Comparison of ENCODE assay signal across 10 mouse cellular contexts in genomic region chr9:116059156-116059555, GRCm38 (mm10).
DNase-seq lines count a peak whose midpoint lies in the region; ATAC-seq and TF ChIP-seq lines count a peak whose summit lies in the region.
"Had no signal": no experiment of that assay in that cellular context is flagged by ENCODE, and none has a peak within 500 bp of the region (broad histone marks: within the 10 kb centered on the region; RNA-seq: fewer than 3 reads in every experiment).

No protein-coding gene starts in this region.

- no peak for TF ChIP-seq EP300 in lung, postnatal 0 days (IDR thresholded peaks at IDR 0.05)

- H3K36me3 ChIP-seq in midbrain, embryonic 11.5 days (ENCODE audit: control insufficient read depth, insufficient read depth, low read length), result no peaks in the 10 kb centered on the region
- H3K36me3 ChIP-seq in midbrain, embryonic 10.5 days, result no peaks in the 10 kb centered on the region
- no peaks in the 10 kb centered on the region for H3K36me3 ChIP-seq in lung, postnatal 0 days (ENCODE audit: insufficient read depth, low read length)

- no peak overlapping the region for H3K4me3 ChIP-seq in midbrain, embryonic 11.5 days (ENCODE audit: low read depth, low read length)
- H3K4me3 ChIP-seq in midbrain, embryonic 10.5 days, result no peak overlapping the region
- no peak overlapping the region for H3K4me3 ChIP-seq in lung, postnatal 0 days (ENCODE audit: low read depth, low read length)
- H3K4me3 ChIP-seq: erythroblast, embryonic 14.5 days had no signal

- H3K27me3 ChIP-seq in midbrain, embryonic 11.5 days (ENCODE audit: control insufficient read depth, insufficient read depth, low read length), result no peaks in the 10 kb centered on the region
- no peaks in the 10 kb centered on the region for H3K27me3 ChIP-seq in midbrain, embryonic 10.5 days (ENCODE audit: low read depth, poor library complexity, severe bottlenecking)
- H3K27me3 ChIP-seq in lung, postnatal 0 days (replicated peaks; ENCODE audit: insufficient read depth, low read length), result no peaks in the 10 kb centered on the region

- no peak overlapping the region for H3K4me2 ChIP-seq in midbrain, embryonic 11.5 days
- H3K4me2 ChIP-seq in lung, postnatal 0 days (replicated peaks; ENCODE audit: low read depth, low read length), result no peak overlapping the region

- no peak overlapping the region for H3K27ac ChIP-seq in midbrain, embryonic 11.5 days (ENCODE audit: low read depth, low read length)
- no peak overlapping the region for H3K27ac ChIP-seq in midbrain, embryonic 10.5 days (replicated peaks)
- H3K27ac ChIP-seq in lung, postnatal 0 days (ENCODE audit: low read length), result no peak overlapping the region
- H3K27ac ChIP-seq: macrophage had no signal

- TF ChIP-seq CTCF in lung, postnatal 0 days (IDR thresholded peaks at IDR 0.05), result peak; percentile 61

- no peaks in the 10 kb centered on the region for H3K4me1 ChIP-seq in midbrain, embryonic 11.5 days (ENCODE audit: control insufficient read depth, insufficient read depth, low read length)
- H3K4me1 ChIP-seq in midbrain, embryonic 10.5 days, result peaks cover 3% of the 10 kb centered on the region
- no peaks in the 10 kb centered on the region for H3K4me1 ChIP-seq in lung, postnatal 0 days (ENCODE audit: insufficient read depth, low read depth, low read length)

- ATAC-seq in midbrain, embryonic 11.5 days (ENCODE audit: low FRiP score), result peak; percentile 44; the same call in 1 of the 2 replicates
- peak; percentile 54 for ATAC-seq in lung, postnatal 0 days

- DNase-seq in adrenal gland, postnatal 10 days, result peak; percentile 14
- DNase-seq in adrenal gland, adult 8-10 months, result no peak
- DNase-seq in midbrain, embryonic 11.5 days (ENCODE audit: low spot score, missing footprints), result no peak
- no peak for DNase-seq in midbrain, embryonic 10.5 days (ENCODE audit: low spot score)
- DNase-seq in lung, postnatal 0 days (ENCODE audit: low spot score), result peak; percentile 61
- DNase-seq in thymus, postnatal 0 days (ENCODE audit: low spot score), result peak; percentile 60
- no peak for DNase-seq in gastrocnemius, postnatal 4 days (ENCODE audit: low spot score in 2 of 2)
- no peak for DNase-seq in kidney, postnatal 25 days

- 68% methylated on average over 4 of the region's 4 CpGs for WGBS in midbrain, embryonic 11.5 days
- 66% methylated on average over 4 of the region's 4 CpGs for WGBS in midbrain, embryonic 10.5 days
- 43% methylated on average over 4 of the region's 4 CpGs for WGBS in lung, postnatal 0 days

- H3K9me3 ChIP-seq in midbrain, embryonic 11.5 days (ENCODE audit: control insufficient read depth, low read length), result no peaks in the 10 kb centered on the region
- no peaks in the 10 kb centered on the region for H3K9me3 ChIP-seq in midbrain, embryonic 10.5 days (replicated peaks)
- no peaks in the 10 kb centered on the region for H3K9me3 ChIP-seq in lung, postnatal 0 days (ENCODE audit: low read length)

- no peak overlapping the region for H3K9ac ChIP-seq in midbrain, embryonic 11.5 days (ENCODE audit: low read length)
- H3K9ac ChIP-seq in lung, postnatal 0 days (replicated peaks; ENCODE audit: low read depth), result no peak overlapping the region

Comparison
In these comparisons a context has a peak if more than half of its experiments do, and no peak if none do; other contexts are left out.
1. DNase-seq: peak in adrenal gland, postnatal 10 days (single experiment), lung, postnatal 0 days (single experiment) and thymus, postnatal 0 days (single experiment); none in adrenal gland, adult 8-10 months (single experiment), midbrain, embryonic 11.5 days (single experiment), midbrain, embryonic 10.5 days (single experiment), gastrocnemius, postnatal 4 days (0 of 2) and kidney, postnatal 25 days (0 of 2).